Mouse (Mus musculus) E14TG2a.4 (cell line): ENCODE measurements at regions not wholly inside any gene's neighbourhood (a gene's known extent, or its start where the extent isn't known, plus 50 kb on each side); places are given as distances from the start of the nearest gene placed in this dataset.

Experiments
- H3K27me3 ChIP-seq: 2 replicates; pipeline ENCODE4 v1.6.1; 2014; ENCODE audit warnings: low read length, control low read depth; ENCODE audit not compliant: insufficient read depth
- H3K36me3 ChIP-seq: 2 replicates; pipeline ENCODE4 v1.6.1; 2014; ENCODE audit warnings: low read length, control low read depth; ENCODE audit not compliant: insufficient read depth
- H3K4me1 ChIP-seq: replicated peaks from 2 replicates; pipeline ENCODE4 v1.6.1; 2014; ENCODE audit warnings: low read depth, low read length, control low read depth
- H3K4me3 ChIP-seq: replicated peaks from 2 replicates; pipeline ENCODE4 v1.5.1; 2014; ENCODE audit warnings: mild to moderate bottlenecking, low read length
- H3K9me3 ChIP-seq: 2 replicates; pipeline ENCODE4 v1.6.1; 2014; ENCODE audit warnings: low read length, control low read depth
- CTCF ChIP-seq: conservative IDR thresholded peaks from 2 replicates; pipeline ENCODE4 v1.5.1; 2014; ENCODE audit warnings: low read length
- NANOG ChIP-seq: IDR thresholded peaks from 2 replicates; pipeline ENCODE4 v1.6.1; 2014; ENCODE audit warnings: borderline replicate concordance, low read length, mixed read lengths
- POU5F1 ChIP-seq: IDR thresholded peaks from 2 replicates; pipeline ENCODE4 v1.6.1; 2014; ENCODE audit warnings: low read length, borderline replicate concordance

DNA sequence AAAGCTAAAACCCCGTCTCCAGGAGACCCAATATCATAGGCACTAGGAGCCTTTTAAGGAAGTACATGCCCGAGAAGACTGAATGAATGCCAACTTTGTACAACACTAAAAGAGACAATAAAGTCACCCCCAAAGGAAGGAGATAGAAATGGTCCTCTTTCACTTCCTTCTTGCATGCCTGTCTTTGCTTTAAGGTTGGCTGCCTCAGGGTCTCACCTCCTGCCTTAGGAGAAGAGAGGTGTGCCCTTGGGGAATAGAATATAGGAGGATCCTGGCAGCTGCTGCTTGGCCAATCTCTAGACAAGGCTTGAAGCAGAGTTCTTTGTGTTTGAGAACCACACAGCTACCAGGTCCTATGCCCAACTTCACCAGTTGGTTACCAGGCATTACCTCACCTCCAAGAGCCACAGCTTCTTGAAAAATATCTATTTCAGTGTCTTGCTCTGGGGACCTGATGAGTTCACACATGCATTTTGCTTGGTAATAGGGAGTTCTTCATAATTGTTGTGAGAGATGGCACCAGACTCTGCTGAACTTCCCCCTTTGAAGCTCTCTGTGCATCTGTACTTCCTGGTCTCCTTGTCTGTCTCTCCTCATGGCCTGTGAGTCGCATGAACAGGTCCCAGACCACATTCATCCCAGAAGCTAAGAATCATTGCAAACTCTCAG is 96.4 kb downstream of the Gm826 start:
- Histone ChIP-seq H3K9me3 (peaks cover 5% of the 10 kb centered on the region; the same call in 1 of the 2 replicates), H3K4me1 (peaks cover 3% of the 10 kb centered on the region; the same call in 1 of the 2 replicates), H3K27me3 (no peaks in the 10 kb centered on the region; the same call in 1 of the 2 replicates), H3K36me3 (no peaks in the 10 kb centered on the region), H3K4me3 (no peak overlapping the region)
- no peak for TF ChIP-seq CTCF
- TF ChIP-seq POU5F1, result no peak
- no peak for TF ChIP-seq NANOG

DNA sequence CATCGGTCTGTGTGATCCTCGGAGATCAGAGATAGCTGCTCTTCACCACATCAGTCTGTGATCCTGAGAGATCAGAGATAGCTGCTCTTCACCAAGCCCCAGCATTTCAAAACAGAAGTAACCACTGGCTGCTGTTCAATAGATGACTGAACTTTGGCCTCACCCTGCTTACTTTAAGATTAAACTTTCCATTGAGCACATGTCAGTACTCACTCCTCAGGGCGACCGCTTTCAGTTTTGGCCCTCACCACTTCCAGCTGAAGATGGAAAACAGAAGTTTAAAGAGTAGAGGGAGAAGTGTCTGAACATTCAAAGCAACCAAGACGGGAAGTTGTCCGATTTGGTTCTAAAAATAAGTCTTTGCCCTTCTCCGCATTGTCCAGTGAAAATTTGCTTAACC is 97.2 kb downstream of the Gm826 start:
- Histone ChIP-seq H3K36me3 (no peaks in the 10 kb centered on the region), H3K9me3 (peaks cover 5% of the 10 kb centered on the region; the same call in 1 of the 2 replicates), H3K27me3 (no peaks in the 10 kb centered on the region; the same call in 1 of the 2 replicates), H3K4me1 (peaks cover 3% of the 10 kb centered on the region; the same call in 1 of the 2 replicates), H3K4me3 (no peak overlapping the region)
- no peak for TF ChIP-seq POU5F1
- TF ChIP-seq CTCF, result no peak
- no peak for TF ChIP-seq NANOG

DNA sequence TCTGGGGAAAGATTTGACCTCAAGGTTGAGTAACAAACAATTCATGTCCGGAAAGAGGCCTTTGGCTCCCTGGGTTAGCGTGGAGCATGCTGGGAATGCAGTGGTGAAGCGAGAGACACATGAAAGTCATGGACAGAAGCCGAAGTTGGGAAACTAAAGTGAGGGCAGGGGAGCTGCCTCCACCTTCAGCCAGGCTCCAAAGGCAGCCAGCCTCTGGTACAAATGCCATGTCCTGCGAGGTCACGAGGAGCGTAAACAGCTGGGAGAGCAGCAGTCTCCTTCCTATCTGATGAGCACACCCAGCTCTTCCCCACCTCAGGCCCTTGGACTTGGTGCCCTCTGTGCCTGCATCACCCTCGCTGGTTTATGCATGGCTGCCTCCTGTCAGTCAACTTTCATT is 103.2 kb downstream of the Gm826 start:
- Histone ChIP-seq H3K27me3 (peaks cover 5% of the 10 kb centered on the region; the same call in 1 of the 2 replicates), H3K9me3 (peaks cover 5% of the 10 kb centered on the region; the same call in 1 of the 2 replicates), H3K36me3 (no peaks in the 10 kb centered on the region), H3K4me3 (no peak overlapping the region), H3K4me1 (no peaks in the 10 kb centered on the region)
- no peak for TF ChIP-seq NANOG
- TF ChIP-seq POU5F1, result no peak
- TF ChIP-seq CTCF, result no peak

DNA sequence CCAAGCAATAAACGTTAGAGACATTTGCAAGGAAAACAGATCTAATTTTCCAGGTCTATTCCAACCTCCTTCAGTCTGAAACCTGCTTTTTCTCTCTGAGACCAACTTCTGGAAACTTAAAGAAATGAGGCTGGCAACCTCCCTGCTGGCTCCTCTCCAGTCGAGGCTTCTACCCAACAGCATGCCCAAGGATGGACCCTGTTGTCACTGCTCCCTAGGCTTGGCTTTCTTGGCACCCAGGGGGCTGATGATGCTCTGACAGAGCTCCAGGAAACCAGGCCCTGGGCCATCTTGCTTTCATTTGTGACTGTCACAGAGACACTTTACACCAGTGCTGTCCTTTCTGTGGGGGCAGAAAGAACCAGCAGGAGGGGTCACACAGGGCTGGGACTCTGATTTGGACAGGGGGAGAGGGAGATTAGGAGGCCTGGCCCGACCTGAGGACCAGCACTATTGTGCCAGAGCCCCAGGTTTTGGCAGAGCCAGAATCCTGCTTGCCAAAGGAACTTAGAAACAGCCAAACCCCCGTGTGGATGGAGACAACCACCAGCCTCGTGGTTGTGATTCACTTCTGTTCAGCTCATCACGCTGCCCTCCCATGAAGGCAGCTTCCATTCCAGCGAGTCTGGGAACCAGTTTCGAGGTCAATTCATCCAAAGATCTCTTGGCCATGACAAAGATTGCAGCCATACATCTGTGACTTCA is 105.5 kb downstream of the Gm826 start:
- no peak for TF ChIP-seq POU5F1
- TF ChIP-seq CTCF, result no peak
- no peak for TF ChIP-seq NANOG
- H3K36me3 ChIP-seq, result no peaks in the 10 kb centered on the region
- H3K4me1 ChIP-seq, result no peaks in the 10 kb centered on the region
- peaks cover 12% of the 10 kb centered on the region for H3K27me3 ChIP-seq
- no peak overlapping the region for H3K4me3 ChIP-seq
- no peaks in the 10 kb centered on the region for H3K9me3 ChIP-seq

DNA sequence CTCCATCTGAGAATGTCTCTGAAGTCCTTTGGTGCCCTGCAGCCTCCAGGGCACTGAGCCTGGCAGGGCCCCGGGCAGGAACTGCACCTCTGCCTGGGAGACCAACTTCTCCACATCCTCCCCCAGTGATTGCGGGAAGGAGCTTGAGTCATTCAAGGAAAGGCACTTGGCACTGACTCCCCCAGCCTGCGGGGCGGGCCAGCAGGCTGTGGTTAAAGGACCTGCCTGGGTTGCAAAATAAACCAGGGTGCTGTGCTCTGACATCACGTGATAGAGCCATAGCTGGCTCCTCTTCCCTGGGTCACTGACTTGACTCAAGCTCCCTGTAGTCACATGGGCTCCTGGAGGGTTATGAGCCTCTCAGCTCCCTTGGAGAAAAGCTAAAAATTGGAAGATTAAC is 108.5 kb downstream of the Gm826 start:
- 0 out of 2 replicates have a peak, but pooled peaks cover 10% of the 10 kb centered on the region for H3K4me1 ChIP-seq
- no peak overlapping the region for H3K4me3 ChIP-seq
- peaks cover 18% of the 10 kb centered on the region for H3K27me3 ChIP-seq
- no peaks in the 10 kb centered on the region for H3K36me3 ChIP-seq
- TF ChIP-seq NANOG (no peak), POU5F1 (no peak), CTCF (no peak)
- no peaks in the 10 kb centered on the region for H3K9me3 ChIP-seq

DNA sequence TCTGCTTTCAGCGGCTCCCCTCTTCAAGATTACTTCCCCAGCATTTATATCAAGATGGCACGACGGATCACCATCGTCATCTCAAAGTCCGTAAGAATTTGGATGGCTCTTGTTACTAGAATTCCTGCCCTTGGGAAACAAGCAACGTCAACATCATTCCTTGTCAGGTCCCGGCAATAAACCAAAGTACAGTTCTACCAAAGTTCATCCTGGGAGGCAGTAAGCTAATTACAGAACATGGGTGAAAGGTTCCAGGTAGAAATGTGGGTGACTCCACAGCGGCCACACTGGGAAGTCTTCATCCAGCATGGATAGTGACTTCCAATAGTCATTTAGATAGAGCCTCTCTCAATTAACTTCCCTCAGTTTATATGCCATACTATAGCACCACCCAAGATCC is 110.6 kb downstream of the Gm826 start:
- Histone ChIP-seq H3K4me3 (no peak overlapping the region), H3K27me3 (peaks cover 15% of the 10 kb centered on the region), H3K4me1 (0 out of 2 replicates have a peak, but pooled peaks cover 10% of the 10 kb centered on the region), H3K9me3 (no peaks in the 10 kb centered on the region), H3K36me3 (no peaks in the 10 kb centered on the region)
- no peak for TF ChIP-seq CTCF
- no peak for TF ChIP-seq NANOG
- no peak for TF ChIP-seq POU5F1

DNA sequence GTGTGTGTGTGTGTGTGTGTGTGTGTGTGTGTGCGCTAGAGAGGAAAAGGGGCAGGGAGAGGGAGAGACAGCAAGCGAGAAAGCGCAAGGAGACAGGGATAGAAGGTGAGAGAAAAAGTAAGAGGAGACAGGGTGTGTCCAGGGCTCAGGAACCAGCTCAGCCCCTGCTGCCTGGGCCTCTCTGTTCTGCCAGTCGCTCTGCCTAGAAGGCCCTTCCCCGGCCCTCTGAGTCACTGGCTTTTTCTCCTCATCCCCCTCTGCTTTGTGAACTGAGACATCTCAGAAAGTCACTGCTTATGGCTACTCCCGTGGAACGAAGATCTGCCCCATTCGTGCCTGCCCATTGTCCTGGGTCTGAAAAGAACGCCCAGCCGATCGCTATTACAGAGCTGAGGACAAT is 112.2 kb downstream of the Gm826 start:
- peaks cover 14% of the 10 kb centered on the region for H3K27me3 ChIP-seq
- H3K4me3 ChIP-seq, result no peak overlapping the region
- H3K4me1 ChIP-seq, result 0 out of 2 replicates have a peak, but pooled peaks cover 10% of the 10 kb centered on the region
- no peaks in the 10 kb centered on the region for H3K36me3 ChIP-seq
- TF ChIP-seq NANOG, result no peak
- no peaks in the 10 kb centered on the region for H3K9me3 ChIP-seq

DNA sequence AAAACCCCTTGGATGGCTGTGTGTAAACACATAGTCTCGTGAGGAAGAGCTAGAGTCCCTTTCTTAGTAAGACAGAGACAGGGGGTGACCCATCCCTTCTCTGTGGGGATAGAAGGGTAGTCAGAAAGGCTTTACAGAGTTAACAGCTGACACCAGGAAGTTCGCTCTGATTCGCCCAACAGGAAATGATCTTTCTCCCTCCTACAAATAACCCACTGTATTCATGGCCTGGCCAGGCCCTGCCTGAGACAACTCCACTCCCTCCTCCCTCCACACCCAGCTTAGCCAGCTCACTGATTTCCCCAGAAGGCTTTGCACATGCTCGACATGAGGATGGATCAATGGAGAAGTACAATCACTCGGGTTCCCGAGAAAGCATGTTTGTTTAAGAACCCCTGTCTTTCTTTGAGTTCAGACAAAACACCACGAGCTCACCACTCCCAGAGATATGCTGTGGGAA is 113.4 kb downstream of the Gm826 start:
- TF ChIP-seq POU5F1, result no peak
- no peak for TF ChIP-seq NANOG
- TF ChIP-seq CTCF, result no peak
- Histone ChIP-seq H3K4me3 (no peak overlapping the region), H3K36me3 (no peaks in the 10 kb centered on the region), H3K27me3 (peaks cover 14% of the 10 kb centered on the region), H3K9me3 (no peaks in the 10 kb centered on the region), H3K4me1 (0 out of 2 replicates have a peak, but pooled peaks cover 10% of the 10 kb centered on the region)
